Mouse (Mus musculus): ENCODE results near the gene Nyap2.

DNA sequence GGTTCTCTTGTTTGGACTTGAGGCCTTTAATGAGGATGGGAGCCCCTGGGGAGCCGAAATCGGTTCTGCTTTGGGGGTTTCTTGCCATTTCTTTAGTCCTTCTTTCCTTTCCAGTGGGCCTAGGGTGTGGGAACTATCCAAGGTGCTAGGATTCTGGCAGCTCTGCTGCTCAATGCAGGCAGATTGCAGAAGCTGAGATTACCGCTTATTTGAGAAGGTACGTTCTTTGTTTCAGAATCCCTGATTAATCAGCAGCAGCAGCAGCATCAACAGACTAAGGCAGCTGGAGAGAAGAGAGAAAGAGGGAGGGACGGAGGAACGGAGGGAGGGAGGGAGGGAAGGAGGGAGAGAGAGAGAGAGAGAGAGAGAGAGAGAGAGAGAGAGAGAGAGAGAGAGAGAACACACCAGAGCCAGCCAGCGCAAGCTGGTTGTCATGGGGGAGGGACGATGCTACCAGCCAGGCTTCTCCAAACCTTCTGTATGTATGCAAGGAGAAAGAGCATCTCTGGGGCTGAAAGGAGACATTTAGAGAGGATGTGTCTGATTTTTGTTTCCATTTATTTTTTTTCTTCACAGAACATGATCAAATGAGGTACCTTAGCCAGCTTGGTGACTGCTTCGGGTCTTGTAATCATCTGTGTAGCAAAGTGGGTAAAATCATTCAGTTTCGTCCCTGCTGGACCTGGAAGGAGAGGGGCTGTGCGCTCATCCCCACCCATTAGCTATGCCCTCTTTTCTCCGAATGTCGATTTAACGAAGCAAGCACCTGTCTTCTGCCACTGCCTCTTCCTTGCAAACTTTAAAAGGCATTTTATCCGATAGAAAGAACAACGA lies at the start of gene Nyap2:
- TF ChIP-seq POLR2A (IDR thresholded peaks at IDR 0.05; ENCODE audit: borderline replicate concordance, extremely low read depth, low read depth, low read length) (no peak), CTCF (IDR thresholded peaks at IDR 0.05; ENCODE audit: insufficient read depth, low read length) (no peak)

All from lung, adult 2 months (tissue).